Mouse (Mus musculus): ENCODE measurements around the gene Lyg1. TPM values are rescaled to one million over a fixed set of nuclear protein-coding genes. Genes with fewer than 3 reads are reported as not detected.

Gene Lyg1
- polyA plus RNA-seq (2012; rRNA removed) = 0.25 TPM in 1 of 2 replicates, not detected in the other

GRCm38 (mm10) chr1:37957659-37958058 lies at the start of gene Lyg1:
Lyg1 (minus strand) TSS chr1:37957759.

GRCm38 (mm10) chr1:37997867-37998266 lies 40.3 kb upstream of the Lyg1 start, which contains the start of the genes Txndc9 and Eif5b:
Txndc9 (minus strand) TSS chr1:37997893.
Eif5b (plus strand) TSS chr1:37998010.

GRCm38 (mm10) chr1:37916393-37916792 lies 41.2 kb downstream of the Lyg1 start, which contains the start of gene Lyg2:
Lyg2 (minus strand) TSS chr1:37916493.

Other genes with a start within 250 kb of the Lyg1 start
- 13.2 and 14.4 TPM in 2 replicates for gene 2010300C02Rik, start 237.7 kb downstream of the Lyg1 start, polyA plus RNA-seq (2012; rRNA removed)
- 0.54 and 0.61 TPM in 2 replicates for gene Tsga10, start 91.3 kb downstream of the Lyg1 start, polyA plus RNA-seq (2012; rRNA removed)
- gene Lipt1, start 86.0 kb downstream of the Lyg1 start, polyA plus RNA-seq (2012; rRNA removed) = 2.4 and 2.5 TPM in 2 replicates
- gene Mitd1, start 67.3 kb downstream of the Lyg1 start, polyA plus RNA-seq (2012; rRNA removed) = 3.6 and 3.8 TPM in 2 replicates
- 28.5 and 29.7 TPM in 2 replicates for gene Mrpl30, start 67.3 kb downstream of the Lyg1 start, polyA plus RNA-seq (2012; rRNA removed)
- 0.05 TPM in 1 of 2 replicates, not detected in the other for gene Lyg2, start 41.3 kb downstream of the Lyg1 start, polyA plus RNA-seq (2012; rRNA removed)
- 4.3 and 5.3 TPM in 2 replicates for gene Txndc9, start 40.1 kb upstream of the Lyg1 start, polyA plus RNA-seq (2012; rRNA removed)
- gene Eif5b, start 40.3 kb upstream of the Lyg1 start, polyA plus RNA-seq (2012; rRNA removed) = 4.0 and 4.4 TPM in 2 replicates
- 7.6 and 8.7 TPM in 2 replicates for gene Rev1, start 172.0 kb upstream of the Lyg1 start, polyA plus RNA-seq (2012; rRNA removed)

All from ovary, adult 2 months (tissue).